Mouse (Mus musculus): Measurements from ENCODE around the gene Lrguk.

The Lrguk gene

DNA sequence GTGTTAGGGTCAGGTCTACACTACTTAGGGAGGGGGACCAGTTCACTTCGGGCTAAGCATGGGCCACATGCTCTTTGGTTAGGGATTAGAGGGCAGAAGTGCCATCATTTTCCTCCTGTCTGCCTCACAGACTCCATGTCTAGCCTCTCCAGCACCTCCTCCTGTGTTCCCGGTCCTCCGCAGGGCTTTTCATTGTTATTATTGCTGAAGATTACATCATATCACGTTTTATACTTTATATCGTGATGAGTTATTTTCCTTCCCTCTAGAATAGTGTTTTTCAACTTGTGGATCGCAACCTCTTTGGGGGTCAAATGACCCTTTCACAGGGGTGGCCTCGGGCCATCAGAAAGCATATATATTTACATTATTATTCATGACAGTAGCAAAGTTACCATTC is 37.5 kb downstream of the Lrguk start:
- DNase-seq (ENCODE audit: low spot score in 2 of 2) = no peak

DNA sequence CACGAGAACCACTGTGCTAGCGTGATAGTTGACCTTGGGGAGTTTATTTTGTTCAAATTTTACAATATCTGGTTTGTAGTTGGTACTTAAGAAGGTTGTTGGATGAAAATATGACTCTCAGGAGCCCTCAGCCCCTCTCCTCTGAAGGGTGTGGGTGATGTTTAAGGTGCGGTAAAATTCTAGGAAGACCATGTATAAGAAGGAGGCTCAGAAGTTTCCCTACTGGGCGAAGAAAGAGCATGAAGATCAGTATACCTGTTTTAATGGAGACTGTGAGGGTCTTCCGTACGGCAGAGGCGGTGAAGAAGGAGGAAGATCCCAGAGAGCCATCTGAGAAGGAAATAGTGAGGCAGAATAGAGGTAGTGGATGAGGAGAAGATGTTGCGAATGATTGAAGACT is 38.0 kb downstream of the Lrguk start:
- no peak for DNase-seq (ENCODE audit: low spot score in 2 of 2)

DNA sequence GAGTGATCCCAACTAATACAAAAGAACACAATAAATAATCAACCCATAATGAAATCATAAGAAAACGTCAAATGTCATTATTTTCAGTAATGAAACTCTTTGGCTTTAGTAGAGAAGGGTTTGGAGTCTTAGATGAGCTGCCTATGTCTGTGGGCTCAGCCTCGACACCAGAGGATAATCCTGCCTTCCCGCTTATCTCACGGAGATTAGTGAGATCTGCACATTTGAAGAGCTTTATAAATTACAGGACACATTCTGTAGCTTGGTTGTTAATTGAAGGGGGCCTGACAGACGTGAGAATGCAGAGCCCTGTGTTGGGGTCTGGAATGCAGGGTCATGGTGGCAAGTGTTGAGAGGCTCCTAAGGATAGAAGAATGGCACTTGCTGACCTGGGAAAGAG is 42.7 kb downstream of the Lrguk start:
- no peak for DNase-seq (ENCODE audit: low spot score in 2 of 2)

DNA sequence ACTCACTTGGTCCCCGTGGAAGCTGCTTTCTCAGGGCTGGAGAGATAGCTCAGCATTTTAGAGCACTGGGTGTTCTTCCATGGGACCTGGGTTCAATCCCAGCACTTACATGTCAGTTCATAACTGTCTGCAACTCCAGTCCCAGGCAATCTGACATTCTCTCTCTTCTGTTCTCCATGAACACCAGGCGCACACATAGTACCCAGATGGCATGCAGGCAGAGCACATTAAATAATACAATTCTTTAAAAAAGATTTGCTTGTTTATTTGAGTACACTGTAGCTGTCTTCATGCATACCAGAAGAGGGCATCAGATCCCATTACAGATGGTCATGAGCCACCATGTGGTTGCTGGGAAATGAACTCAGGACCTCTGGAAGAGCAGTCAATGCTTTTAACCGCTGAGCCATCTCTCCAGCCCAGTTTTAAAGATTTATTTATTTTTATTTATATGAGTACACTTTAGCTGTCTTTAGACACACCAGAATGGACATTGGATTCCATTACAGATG is 44.7 kb downstream of the Lrguk start:
- no peak for DNase-seq (ENCODE audit: low spot score in 2 of 2)

DNA sequence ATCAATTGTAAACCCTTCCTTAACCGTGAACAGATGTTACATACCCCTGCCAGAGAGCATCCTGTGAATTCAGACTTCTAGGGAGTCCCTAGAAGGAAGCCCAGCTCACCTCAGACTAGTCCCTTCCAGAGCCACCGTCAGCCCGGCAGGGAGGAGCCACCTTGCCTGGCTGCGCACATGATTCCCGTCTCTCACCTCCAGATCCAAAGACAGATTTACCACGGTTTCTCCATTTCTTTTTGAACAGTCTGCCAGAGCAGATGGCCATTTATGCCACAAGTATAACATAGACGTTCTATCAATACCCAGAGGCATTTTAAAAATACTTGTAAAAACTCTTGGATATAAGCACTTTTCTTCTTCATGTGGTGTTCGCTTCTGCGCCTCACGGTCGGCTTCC is 46.3 kb downstream of the Lrguk start:
- DNase-seq (ENCODE audit: low spot score in 2 of 2) = no peak

DNA sequence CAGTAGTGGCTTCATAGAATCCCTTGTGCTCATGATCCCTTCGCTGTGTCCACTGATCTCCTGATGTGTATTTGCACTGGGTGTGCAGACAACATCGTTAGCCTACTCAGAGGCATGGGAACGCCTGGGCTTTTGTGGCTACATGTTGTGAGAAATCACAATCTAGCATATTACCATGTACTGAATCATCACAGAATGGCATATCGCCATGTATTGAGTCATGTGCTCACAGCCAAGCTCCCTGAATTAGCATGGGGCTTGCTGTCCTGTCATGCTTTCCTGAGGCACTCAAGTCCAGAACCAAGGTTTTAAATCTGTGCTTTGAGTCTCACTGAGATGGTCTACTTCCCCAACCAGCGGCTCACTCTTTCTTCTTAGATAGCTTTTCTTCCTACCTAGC is 54.2 kb downstream of the Lrguk start:
- DNase-seq (ENCODE audit: low spot score in 2 of 2) = no peak

DNA sequence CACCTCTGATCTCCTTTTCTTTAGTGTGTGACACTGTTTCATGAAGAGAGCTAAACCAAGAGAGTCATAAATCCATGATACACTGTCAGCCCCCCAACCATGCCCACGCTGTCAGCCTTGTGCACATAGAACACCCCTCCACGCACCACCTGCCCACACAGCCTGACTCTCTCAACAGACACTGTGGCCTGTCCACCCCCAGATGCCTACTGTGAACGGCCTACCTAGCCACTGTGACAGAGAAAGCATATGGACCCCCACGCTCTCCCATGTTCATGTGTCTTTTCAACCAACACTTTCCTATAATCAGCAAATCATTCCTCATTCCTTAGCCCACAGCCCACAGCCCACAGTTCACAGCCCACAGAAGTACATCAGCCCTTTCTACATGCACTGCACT is 58.5 kb downstream of the Lrguk start:
- DNase-seq (ENCODE audit: low spot score in 2 of 2) = no peak

DNA sequence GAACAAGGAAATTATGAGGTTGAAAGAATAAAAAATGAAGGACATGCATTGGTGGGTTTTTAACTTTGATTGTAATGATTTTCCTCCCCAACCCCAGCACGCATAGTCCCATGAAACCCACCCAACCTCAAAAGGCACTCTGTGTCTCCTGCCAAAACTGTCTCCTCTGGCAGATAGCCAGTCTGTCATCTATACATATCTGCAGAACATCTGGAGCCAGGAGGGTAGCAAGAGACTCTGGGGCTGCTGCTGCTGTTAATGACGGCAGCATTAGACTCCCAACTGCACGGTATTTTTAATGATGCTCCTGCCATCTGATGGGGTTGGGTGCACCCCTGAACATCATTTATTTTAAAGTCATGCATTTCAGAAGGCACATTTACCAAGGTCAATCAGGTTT is 59.7 kb downstream of the Lrguk start:
- DNase-seq (ENCODE audit: low spot score in 2 of 2) = no peak

DNA sequence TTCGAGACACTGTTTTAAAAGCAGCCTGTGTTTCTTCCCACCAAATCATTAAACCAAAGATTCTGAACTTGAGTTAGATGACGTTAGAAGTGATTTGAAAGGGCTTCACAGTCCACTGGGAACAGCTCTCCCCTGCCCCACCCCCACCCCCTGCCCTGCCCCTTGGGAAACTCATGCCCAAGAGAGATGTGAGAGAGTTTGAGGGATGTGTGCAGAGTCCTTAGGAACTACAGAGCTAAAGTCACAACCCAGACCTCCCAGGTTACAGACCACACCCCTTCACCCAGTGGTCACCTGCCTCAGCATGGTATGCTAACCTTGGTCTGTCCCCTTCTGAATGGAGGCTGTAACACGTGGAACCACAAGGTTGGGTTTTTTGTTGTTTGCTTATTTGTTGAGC is 62.3 kb downstream of the Lrguk start:
- DNase-seq (ENCODE audit: low spot score in 2 of 2) = no peak

DNA sequence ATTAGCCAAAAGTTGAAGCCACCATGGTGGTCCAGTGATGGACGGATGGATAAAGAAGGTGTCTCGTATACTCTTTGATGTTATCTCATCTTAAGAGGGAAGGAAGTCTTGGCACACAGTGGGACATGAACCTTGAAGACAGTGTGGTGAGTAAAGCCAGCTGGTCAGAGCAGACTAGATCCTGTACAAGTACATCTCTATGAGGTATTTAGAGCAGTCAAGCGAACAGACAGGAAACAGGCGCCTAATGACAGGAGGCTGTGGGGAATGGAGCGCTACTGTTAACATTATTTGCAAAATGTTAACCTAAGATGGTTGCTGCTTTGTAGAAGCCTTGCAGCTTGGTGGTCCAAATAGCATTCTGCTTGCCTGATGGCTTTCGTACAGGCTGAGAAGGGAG is 67.0 kb downstream of the Lrguk start:
- no peak for DNase-seq (ENCODE audit: low spot score in 2 of 2)

DNA sequence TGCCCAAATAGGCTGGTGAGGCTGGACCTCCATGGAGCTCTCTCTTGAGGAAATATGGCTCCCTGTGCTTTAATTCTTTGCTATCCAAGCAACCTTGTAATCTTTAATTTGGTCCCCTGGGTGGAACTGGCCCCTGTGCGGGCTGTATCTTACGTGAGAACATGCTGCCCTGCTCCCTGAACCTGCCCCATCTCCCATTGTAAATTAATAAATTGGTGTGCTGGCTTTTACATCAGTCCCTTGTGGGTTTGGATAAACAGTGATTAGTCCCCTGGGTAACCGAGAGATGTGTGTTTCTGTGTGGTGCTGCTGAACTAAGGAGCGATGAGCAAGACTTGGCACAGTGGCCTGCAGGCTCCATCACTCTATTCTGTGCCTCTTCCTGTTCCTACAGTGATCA is 67.7 kb downstream of the Lrguk start:
- no peak for DNase-seq (ENCODE audit: low spot score in 2 of 2)

DNA sequence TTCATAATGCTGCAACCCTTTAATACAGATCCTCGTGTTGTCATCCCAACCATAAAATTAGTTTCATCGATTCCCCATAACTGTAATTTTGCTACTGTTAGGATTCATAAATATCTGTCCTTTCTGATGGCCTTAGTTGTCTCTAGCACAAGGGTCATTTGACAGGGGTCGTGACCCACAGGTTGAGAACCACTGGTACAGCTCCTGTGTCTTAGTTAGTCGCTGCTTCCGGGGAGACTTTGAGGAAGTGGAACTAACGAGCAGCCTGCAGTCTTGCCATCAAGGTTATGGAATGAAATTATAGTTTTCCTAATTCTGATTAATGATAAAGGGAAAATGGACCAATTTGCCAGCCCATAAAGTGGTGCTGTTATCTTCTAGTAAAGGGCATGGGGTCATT is 70.5 kb downstream of the Lrguk start:
- no peak for DNase-seq (ENCODE audit: low spot score in 2 of 2)

DNA sequence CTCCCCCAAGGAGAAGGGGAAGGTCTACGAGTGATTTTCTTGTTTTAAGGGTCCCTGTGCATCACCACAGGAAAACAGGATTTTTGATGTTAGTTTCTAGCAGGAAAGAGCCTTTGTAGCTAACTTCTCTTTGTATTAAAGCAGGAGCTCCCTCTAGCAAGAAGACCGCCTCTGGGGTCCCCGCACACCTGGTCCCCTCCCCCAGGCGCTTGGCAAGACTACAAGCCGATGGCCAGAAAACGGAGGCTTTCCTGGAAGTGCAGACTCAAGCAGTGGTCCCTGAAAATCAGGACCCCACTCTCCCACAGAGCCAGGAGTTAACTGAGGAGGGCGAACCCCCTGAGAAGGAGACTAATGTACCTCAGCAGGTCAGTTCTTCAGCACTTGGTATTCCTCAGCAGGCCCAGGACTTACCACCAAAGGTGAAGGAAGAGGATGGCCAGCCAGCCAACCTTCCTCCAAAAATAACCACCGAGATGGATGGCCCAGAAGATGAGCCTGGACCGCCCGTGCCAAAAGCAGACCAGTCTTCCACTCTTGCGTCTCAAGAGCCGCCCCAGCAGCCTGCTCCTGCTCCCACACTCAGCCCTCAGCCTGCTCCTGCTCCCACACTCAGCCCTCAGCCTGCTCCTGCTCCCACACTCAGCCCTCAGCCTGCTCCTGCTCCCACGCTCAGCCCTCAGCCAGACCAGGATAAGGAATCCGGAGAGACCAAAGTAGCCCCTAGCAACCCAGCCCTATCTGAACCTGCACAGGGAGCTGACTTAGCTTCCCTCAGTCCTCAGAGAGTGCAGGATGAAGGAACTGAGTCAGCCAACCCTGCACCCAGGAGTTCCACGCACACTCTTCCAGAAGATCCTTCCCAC is 72.5 kb downstream of the Lrguk start:
- DNase-seq (ENCODE audit: low spot score in 2 of 2) = no peak

DNA sequence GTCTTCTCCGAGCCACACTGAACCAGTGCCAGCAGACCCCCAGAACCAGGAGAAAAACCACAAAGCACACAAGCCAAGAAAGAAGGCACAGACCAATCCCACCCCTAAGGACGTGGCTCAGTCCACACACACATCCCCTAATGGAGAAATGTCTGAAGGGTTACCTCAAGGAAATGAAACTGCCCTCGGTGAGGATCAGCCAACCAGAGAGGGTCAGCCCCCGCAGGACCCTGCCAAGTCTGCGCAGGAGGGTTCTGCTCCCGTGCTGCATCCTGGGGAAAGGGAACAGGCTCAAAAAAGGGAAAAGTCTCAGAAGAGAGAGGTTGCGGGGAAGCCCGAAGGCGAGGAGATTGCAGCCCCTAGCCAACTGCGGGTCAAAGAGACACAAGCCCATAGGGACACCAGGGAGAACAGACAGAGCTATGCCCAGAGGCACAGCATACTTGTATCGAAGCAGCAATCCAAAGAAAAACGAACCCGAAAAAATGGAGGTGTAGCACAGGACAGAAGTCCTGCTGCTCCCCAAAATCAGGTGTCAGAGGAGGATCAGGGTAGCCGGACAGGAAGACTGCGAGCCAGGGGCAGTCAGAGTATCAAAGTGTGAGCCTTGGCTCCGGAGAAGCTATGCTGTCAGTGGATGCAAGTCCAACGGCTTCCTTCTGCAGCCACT is 74.1 kb downstream of the Lrguk start:
- DNase-seq (ENCODE audit: low spot score in 2 of 2) = no peak

DNA sequence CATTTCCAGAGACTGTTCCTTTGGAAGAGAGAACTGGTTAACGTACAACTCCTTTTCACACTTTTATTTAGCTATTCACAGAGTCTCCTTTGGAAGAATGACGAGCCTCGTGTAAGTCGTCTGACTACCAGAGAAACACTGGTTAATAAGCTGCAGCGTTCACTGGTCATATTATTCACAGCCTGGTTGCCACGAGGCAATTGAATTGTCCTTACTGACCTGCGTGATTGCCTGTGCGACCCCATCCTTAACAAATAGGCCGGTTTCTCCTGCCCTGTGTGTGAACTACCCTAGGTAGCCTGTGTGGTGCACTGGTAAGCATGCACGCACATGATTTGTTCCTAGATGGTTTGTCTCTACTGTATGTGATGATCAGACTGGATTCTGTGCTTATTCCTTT is 81.3 kb downstream of the Lrguk start:
- no peak for DNase-seq (ENCODE audit: low spot score in 2 of 2)

DNA sequence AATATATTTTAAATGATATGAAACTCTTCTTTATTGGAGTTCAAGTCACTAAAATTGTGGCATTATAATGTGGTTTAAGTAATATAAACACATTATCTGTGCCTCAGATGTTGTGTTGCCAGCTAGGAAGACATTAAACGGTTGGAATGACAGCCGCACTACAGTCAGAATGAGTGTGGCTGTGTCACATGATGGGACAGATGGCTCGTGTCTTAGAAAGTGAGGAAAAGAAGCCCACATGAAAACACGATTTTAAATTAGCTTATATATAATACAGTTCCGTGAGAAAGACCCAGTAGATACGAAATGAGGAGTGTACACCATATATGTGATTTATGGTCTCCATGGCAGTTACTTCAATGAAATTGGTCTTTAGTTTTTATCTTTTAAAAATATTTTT is 82.2 kb downstream of the Lrguk start:
- DNase-seq (ENCODE audit: low spot score in 2 of 2) = no peak

DNA sequence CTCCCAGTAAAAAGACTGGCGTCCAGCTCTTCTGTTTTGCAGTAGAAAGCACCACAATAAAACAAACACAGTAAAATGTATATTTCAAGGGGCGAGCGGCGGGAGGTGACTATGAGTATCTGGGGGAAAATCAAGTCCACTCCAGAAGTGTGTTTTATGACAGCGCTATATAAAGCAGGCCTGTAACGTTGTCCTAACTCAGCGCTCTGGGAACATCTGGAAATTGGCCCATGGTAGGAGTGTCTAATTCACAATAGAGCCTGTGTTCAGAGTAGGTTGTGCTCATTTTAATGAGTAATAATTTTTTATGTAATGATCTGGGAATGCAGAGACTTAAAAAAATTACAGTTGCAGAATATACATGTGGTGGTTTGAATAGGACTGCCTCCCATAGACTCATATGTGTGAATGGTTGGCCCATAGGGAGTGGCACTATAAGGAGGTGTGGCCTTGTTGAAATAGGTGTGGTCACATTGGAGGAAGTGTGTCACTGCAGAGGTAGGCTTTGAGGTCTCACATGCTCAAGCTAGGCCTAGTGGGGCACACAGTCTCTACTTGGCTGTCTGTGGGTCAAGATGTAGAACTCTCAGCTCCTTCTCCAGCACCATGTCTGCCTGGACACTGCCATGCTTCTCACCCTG is 87.7 kb downstream of the Lrguk start:
- DNase-seq (ENCODE audit: low spot score in 2 of 2) = no peak

DNA sequence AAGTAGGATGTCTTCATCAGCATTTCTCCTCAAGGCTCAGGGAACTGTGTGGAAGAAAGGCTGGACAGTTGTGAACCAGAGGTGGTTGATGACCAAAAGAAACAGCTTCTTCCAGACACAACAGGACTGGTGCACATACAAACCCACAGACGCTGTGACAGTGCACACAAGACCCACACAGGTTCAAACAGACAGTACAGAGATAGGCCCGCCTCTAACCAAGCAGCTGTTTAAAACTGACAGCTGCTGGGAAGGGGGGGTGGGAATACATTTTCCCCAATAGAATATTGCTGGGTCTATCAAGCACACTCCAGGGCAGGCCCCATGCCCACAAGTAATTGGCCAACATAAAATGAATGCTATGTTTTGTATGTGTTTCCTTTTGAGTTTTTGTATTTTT is 95.2 kb downstream of the Lrguk start:
- no peak for DNase-seq (ENCODE audit: low spot score in 2 of 2)

DNA sequence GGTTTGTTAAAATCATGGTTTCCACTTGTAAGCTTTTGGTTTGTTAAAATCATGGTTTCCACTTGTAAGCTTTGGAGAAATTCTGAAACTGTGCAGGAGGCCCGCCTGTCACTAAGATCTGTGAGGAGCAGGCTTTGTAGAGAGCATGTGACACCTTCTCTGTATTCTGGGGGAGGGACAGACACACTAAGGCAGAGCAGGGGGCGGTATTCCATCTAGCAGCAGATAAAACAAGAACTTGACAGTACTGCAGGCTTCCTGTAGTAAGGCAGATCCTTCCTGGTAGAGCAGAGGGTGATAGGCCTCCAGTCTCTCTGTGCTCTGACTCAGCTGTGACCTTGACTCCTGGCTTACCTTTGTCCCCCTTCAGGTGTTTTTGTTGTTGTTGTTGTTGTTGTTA is 100.0 kb downstream of the Lrguk start:
- DNase-seq (ENCODE audit: low spot score in 2 of 2) = no peak

DNA sequence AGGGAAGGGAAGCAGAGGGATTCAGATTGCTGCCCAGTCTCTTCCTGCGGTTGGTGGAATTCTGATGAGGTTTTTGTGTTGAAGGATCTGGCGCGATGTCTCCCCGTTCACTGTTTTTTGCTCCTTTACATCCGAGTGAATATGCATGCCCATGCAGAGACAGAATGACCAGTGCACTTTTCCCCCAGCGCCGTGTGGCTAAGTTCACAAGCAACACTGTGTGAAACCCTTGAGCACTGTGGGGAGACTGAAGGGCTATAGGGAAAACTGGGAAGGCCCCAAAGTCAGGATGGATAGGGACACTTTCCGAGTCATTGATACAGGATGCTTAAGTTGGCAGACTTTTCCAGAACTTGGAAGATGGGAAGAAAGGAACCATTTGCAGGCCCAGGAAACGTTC is 103.1 kb downstream of the Lrguk start:
- no peak for DNase-seq (ENCODE audit: low spot score in 2 of 2)

DNA sequence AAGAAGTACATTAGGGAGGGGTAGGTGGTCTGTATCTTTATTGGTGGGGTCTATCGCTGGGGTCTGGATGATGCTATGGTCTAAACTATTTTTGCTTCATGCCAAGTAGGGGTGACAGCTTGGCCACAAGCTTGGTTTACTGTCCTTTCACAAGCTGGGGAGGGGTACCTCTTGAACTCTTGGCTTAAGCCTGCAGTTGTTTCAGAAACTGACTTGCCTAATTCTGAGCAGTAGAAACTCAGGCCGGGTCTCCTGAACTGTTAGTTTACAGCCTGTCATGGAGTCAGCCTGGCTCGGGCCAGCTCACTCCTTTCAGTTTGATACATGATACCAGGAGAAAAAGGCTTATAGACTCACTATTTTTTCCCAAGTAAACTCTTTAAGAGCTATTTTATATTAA is 109.1 kb downstream of the Lrguk start:
- DNase-seq (ENCODE audit: low spot score in 2 of 2) = no peak

DNA sequence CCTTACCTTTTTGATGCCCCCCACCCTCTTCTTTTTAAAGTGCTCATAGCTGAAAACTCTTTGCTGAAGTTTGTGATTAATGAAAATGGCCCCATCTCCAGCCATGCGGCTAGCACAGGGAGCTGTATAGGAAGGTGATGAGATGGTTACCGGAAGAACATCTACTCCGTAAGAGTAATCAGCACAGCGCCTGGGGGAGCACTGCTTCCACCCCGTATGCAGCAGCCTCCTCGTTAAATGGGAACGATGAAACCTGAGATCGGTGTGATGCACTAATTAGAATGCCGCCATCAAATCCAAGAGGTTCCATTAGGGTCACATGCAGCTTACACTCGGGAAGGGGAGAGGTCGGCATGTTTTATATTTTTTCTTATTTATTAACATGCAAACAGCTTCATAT is 113.7 kb downstream of the Lrguk start:
- DNase-seq (ENCODE audit: low spot score in 2 of 2) = no peak

DNA sequence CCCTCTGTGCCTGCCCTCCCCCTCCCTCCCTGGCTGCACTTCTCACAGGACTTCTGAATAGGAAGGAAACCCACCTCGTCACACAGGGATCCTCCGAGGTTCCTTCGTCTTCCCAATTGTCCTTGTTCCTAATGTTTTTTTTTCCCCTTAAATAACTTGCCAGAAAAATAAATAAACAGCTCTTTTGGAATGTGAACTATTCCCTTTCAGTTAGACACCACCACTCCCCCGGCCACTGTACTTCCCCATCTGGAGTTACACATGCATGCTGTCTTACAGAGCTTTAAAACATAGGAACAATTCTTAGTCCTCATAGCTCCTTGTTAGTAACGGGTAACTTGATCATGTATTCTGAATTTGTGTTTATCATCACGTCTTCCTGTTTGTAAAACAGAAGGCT is 116.8 kb downstream of the Lrguk start:
- DNase-seq (ENCODE audit: low spot score in 2 of 2) = no peak
